Mouse (Mus musculus) gastrocnemius, adult 2 months (tissue): ENCODE measurements around the gene Dnal4. TPM values are rescaled to one million over a fixed set of nuclear protein-coding genes. Genes with fewer than 3 reads are reported as not detected.
A peak's percentile ranks its signal among the peaks of the same experiment; 100 is the strongest.

ENCODE experiments used
- DNase-seq: peaks from one replicate; pipeline ENCODE4 v3.0.0; 2022
- H3K27ac ChIP-seq: fragments of 200-600 bp; 2 replicates; pipeline ENCODE4 v1.8.1; 2022; ENCODE audit warnings: mild to moderate bottlenecking
- H3K4me3 ChIP-seq: fragments of 200-600 bp; 2 replicates; pipeline ENCODE4 v1.8.1; 2022; ENCODE audit warnings: mild to moderate bottlenecking, moderate library complexity
- CTCF ChIP-seq: fragments of 200-600 bp; IDR thresholded peaks from 2 replicates; pipeline ENCODE4 v1.8.1; 2022; ENCODE audit warnings: antibody characterized with exemption, mild to moderate bottlenecking, moderate library complexity
- intact Hi-C: fragments of 180-260 bp; cut with DNase I; formaldehyde crosslinking; loops from one replicate; pipeline ENCODE4 v1.15.1; 2025
- total RNA-seq, 2 experiments: library from RNA; stranded (reverse); gene quantifications; 2 replicates each; pipeline ENCODE4 v1.2.3; 2021

Gene Dnal4
- total RNA-seq, 2 experiments from 2014 or later = 4.2 to 6.2 TPM

- H3K4me3 ChIP-seq = peak overlapping the region; percentile 98
- H3K27ac ChIP-seq = peak overlapping the region; percentile 98
- intact Hi-C loops = loop anchor here (2.0 to 10.0 kb wide), 3 partner anchors 51 to 343 kb away; partner anchors contain the start of gene Gtpbp1
- peak; percentile 71 for DNase-seq
- no peak for TF ChIP-seq CTCF
Measured at GRCm38 (mm10) chr15:79741173-79741858, 36.3 kb downstream of the Dnal4 start.

- TF ChIP-seq CTCF = no peak
- H3K27ac ChIP-seq = peak overlapping the region; percentile 98
- intact Hi-C loops = loop anchor here (2.0 to 10.0 kb wide), 3 partner anchors 50 to 344 kb away; partner anchors contain the start of gene Gtpbp1
- H3K4me3 ChIP-seq = peak overlapping the region; percentile 98
- no peak for DNase-seq
Measured at GRCm38 (mm10) chr15:79740739-79741138, 36.9 kb downstream of the Dnal4 start.

GRCm38 (mm10) chr15:79734311-79734710 is 43.3 kb downstream of the Dnal4 start:
- no peak for TF ChIP-seq CTCF
- Histone ChIP-seq H3K4me3 (peak overlapping the region; percentile 67), H3K27ac (peak overlapping the region; percentile 98)
- intact Hi-C loops = no loop called here
- peak; percentile 81 for DNase-seq

GRCm38 (mm10) chr15:79733640-79734039 is 44.0 kb downstream of the Dnal4 start:
- DNase-seq = no peak
- Histone ChIP-seq H3K27ac (peak overlapping the region; percentile 98), H3K4me3 (peak overlapping the region; percentile 67)
- intact Hi-C loops = no loop called here
- no peak for TF ChIP-seq CTCF

- peak; percentile 83 for DNase-seq
- intact Hi-C loops = no loop called here
- H3K4me3 ChIP-seq = peak overlapping the region; percentile 67
- H3K27ac ChIP-seq = peak overlapping the region; percentile 98
- no peak for TF ChIP-seq CTCF
Measured at GRCm38 (mm10) chr15:79733192-79733591, 44.5 kb downstream of the Dnal4 start.

GRCm38 (mm10) chr15:79731554-79731953 is 46.1 kb downstream of the Dnal4 start:
- peak overlapping the region; percentile 67 for H3K4me3 ChIP-seq
- H3K27ac ChIP-seq = peak overlapping the region; percentile 98
- DNase-seq = no peak
- TF ChIP-seq CTCF = no peak
- intact Hi-C loops = no loop called here

- no peak for DNase-seq
- intact Hi-C loops = no loop called here
- peak overlapping the region; percentile 16 for H3K4me3 ChIP-seq
- peak overlapping the region; percentile 93 for H3K27ac ChIP-seq
- TF ChIP-seq CTCF = no peak
Measured at GRCm38 (mm10) chr15:79728731-79729388, 48.8 kb downstream of the Dnal4 start.

GRCm38 (mm10) chr15:79728311-79728710 is 49.3 kb downstream of the Dnal4 start:
- intact Hi-C loops = no loop called here
- no peak for TF ChIP-seq CTCF
- H3K27ac ChIP-seq = peak overlapping the region; percentile 93
- DNase-seq = peak; percentile 64
- peak overlapping the region; percentile 9; the same call in 1 of the 2 replicates for H3K4me3 ChIP-seq

GRCm38 (mm10) chr15:79727840-79728239 is 49.8 kb downstream of the Dnal4 start:
- intact Hi-C loops = no loop called here
- no peak for DNase-seq
- Histone ChIP-seq H3K27ac (peak overlapping the region; percentile 93), H3K4me3 (peak overlapping the region; percentile 9; the same call in 1 of the 2 replicates)
- no peak for TF ChIP-seq CTCF

- peak; percentile 81 for DNase-seq
- intact Hi-C loops = no loop called here
- Histone ChIP-seq H3K4me3 (peak overlapping the region; percentile 46), H3K27ac (peak overlapping the region; percentile 93)
- TF ChIP-seq CTCF = no peak
Measured at GRCm38 (mm10) chr15:79725190-79725789, 52.4 kb downstream of the Dnal4 start.

GRCm38 (mm10) chr15:79723439-79723838 is 54.2 kb downstream of the Dnal4 start:
- TF ChIP-seq CTCF = peak; percentile 78
- H3K27ac ChIP-seq = peak overlapping the region; percentile 93
- H3K4me3 ChIP-seq = no peak overlapping the region
- intact Hi-C loops = no loop called here
- peak; percentile 82 for DNase-seq

GRCm38 (mm10) chr15:79720796-79721195 is 56.9 kb downstream of the Dnal4 start:
- intact Hi-C loops = no loop called here
- TF ChIP-seq CTCF = no peak
- no peak overlapping the region for H3K27ac ChIP-seq
- H3K4me3 ChIP-seq = no peak overlapping the region
- no peak for DNase-seq

GRCm38 (mm10) chr15:79720267-79720666 is 57.4 kb downstream of the Dnal4 start:
- Histone ChIP-seq H3K27ac (no peak overlapping the region), H3K4me3 (no peak overlapping the region)
- no peak for TF ChIP-seq CTCF
- DNase-seq = no peak
- intact Hi-C loops = no loop called here
